Mouse (Mus musculus): Measurements from ENCODE around the gene Slc9a8.

- TF ChIP-seq CTCF (IDR thresholded peaks at IDR 0.05) (no peak), EP300 (IDR thresholded peaks at IDR 0.05) (no peak)
These were observed 45.8 kb upstream of the Slc9a8 start for GRCm38 (mm10) chr2:167375688-167376087.
